ENCODE assay signal across 29 mouse cellular contexts in genomic region chrX:35919558-35919957, GRCm38 (mm10). TPM values are rescaled to one million over a fixed set of nuclear protein-coding genes. Genes with fewer than 3 reads are reported as not detected.
DNase-seq lines count a peak whose midpoint lies in the region; ATAC-seq and TF ChIP-seq lines count a peak whose summit lies in the region.
"Had no signal": no experiment of that assay in that cellular context is flagged by ENCODE, and none has a peak within 500 bp of the region (broad histone marks: within the 10 kb centered on the region; RNA-seq: fewer than 3 reads in every experiment).

No protein-coding gene starts in this region.

- ATAC-seq in heart, embryonic 14.5 days (ENCODE audit: insufficient number of reproducible peaks, insufficient read depth, low FRiP score, low read depth), result no peak
- ATAC-seq: forebrain, embryonic 15.5 days; hindbrain, embryonic 16.5 days had no signal

- no peak overlapping the region for H3K4me2 ChIP-seq in heart, embryonic 14.5 days (ENCODE audit: low read length)
- H3K4me2 ChIP-seq: embryonic facial prominence, embryonic 15.5 days; forebrain, embryonic 15.5 days; kidney, embryonic 15.5 days; liver, embryonic 15.5 days; lung, embryonic 14.5 days had no signal

- no peak for DNase-seq in heart, embryonic 10.5 days (ENCODE audit: low spot score)
- peak; percentile 18 for DNase-seq in 3134 (ENCODE audit: extremely low read depth, insufficient read length, low spot score)
- DNase-seq in fibroblast of lung, adult 2 months (ENCODE audit: low read depth), result peak; percentile 27
- DNase-seq in layer of hippocampus, adult 11-12 months (ENCODE audit: low spot score), result no peak
- DNase-seq in natural killer cell, adult 2 months (ENCODE audit: low spot score in 2 of 2), result no peak
- DNase-seq: adrenal gland, postnatal 25 days; cerebellum, adult 18-20 months; cerebellum, postnatal 10 days; gastrocnemius, postnatal 10 days; heart, postnatal 10 days; kidney, adult 18-20 months; kidney, postnatal 25 days; left cerebral cortex, postnatal 4 days; lung, embryonic 14.5 days; lung, postnatal 14 days; midbrain, embryonic 14.5 days; right cerebral cortex, adult 18-20 months; thymus, adult 2 months; thymus, postnatal 36 days had no signal

- H3K79me2 ChIP-seq in C2C12 (ENCODE audit: control insufficient read depth, insufficient read depth), result no peaks in the 10 kb centered on the region

- no peaks in the 10 kb centered on the region for H3K4me1 ChIP-seq in heart, embryonic 14.5 days (ENCODE audit: control insufficient read depth in 2 of 2, insufficient read depth in 2 of 2, low read length in 2 of 2)
- no peaks in the 10 kb centered on the region for H3K4me1 ChIP-seq in heart, embryonic 10.5 days
- H3K4me1 ChIP-seq: embryonic facial prominence, embryonic 15.5 days; forebrain, embryonic 15.5 days; hindbrain, embryonic 10.5 days; kidney, embryonic 15.5 days; liver, embryonic 15.5 days had no signal

- H3K27me3 ChIP-seq in heart, embryonic 14.5 days (ENCODE audit: control insufficient read depth, insufficient read depth, low read length), result no peaks in the 10 kb centered on the region
- no peaks in the 10 kb centered on the region for H3K27me3 ChIP-seq in heart, embryonic 10.5 days (ENCODE audit: insufficient read depth, poor library complexity, severe bottlenecking)
- no peaks in the 10 kb centered on the region for H3K27me3 ChIP-seq in C2C12 (ENCODE audit: control insufficient read depth, insufficient read depth, insufficient read length)
- H3K27me3 ChIP-seq: embryonic facial prominence, embryonic 15.5 days; forebrain, embryonic 15.5 days; kidney, embryonic 15.5 days; liver, embryonic 15.5 days had no signal

- H3K4me3 ChIP-seq in heart, embryonic 14.5 days (ENCODE audit: control insufficient read depth in 1 of 2, insufficient read depth in 1 of 2, low read depth in 1 of 2, low read length in 2 of 2), result no peak overlapping the region
- no peak overlapping the region for H3K4me3 ChIP-seq in heart, embryonic 10.5 days
- no peak overlapping the region for H3K4me3 ChIP-seq in C2C12 (ENCODE audit: insufficient read depth, poor library complexity, severe bottlenecking)
- H3K4me3 ChIP-seq: embryonic facial prominence, embryonic 15.5 days; forebrain, embryonic 15.5 days; hindbrain, embryonic 10.5 days; kidney, embryonic 15.5 days; layer of hippocampus, adult 2 months; liver, embryonic 15.5 days had no signal

- H3K36me3 ChIP-seq in heart, embryonic 14.5 days (ENCODE audit: control insufficient read depth, insufficient read depth, low read length), result no peaks in the 10 kb centered on the region
- H3K36me3 ChIP-seq in heart, embryonic 10.5 days, result no peaks in the 10 kb centered on the region
- H3K36me3 ChIP-seq in C2C12 (ENCODE audit: control insufficient read depth, insufficient read depth), result no peaks in the 10 kb centered on the region
- H3K36me3 ChIP-seq: embryonic facial prominence, embryonic 15.5 days; forebrain, embryonic 15.5 days; hindbrain, embryonic 10.5 days; kidney, embryonic 15.5 days; liver, embryonic 15.5 days had no signal

- H3K9ac ChIP-seq in heart, embryonic 14.5 days (ENCODE audit: low read length), result no peak overlapping the region
- H3K9ac ChIP-seq: embryonic facial prominence, embryonic 15.5 days; forebrain, embryonic 15.5 days; kidney, embryonic 15.5 days; liver, embryonic 15.5 days; lung, embryonic 14.5 days had no signal

- H3ac ChIP-seq in C2C12 (ENCODE audit: control insufficient read depth, insufficient read length, low read depth), result no peak overlapping the region

- no peak for TF ChIP-seq CTCF in C2C12 (IDR thresholded peaks at IDR 0.05; ENCODE audit: control insufficient read depth, insufficient read depth, insufficient read length)

- no peaks in the 10 kb centered on the region for H3K79me3 ChIP-seq in C2C12 (ENCODE audit: low read depth)

- WGBS in heart, embryonic 14.5 days, result 81% methylated on average over 2 of the region's 2 CpGs
- 80% methylated on average over 2 of the region's 2 CpGs for WGBS in heart, embryonic 10.5 days

- H3K9me3 ChIP-seq in heart, embryonic 14.5 days (ENCODE audit: control insufficient read depth, low read length), result no peaks in the 10 kb centered on the region
- H3K9me3 ChIP-seq in heart, embryonic 10.5 days, result no peaks in the 10 kb centered on the region
- H3K9me3 ChIP-seq: embryonic facial prominence, embryonic 15.5 days; forebrain, embryonic 15.5 days; hindbrain, embryonic 10.5 days; kidney, embryonic 15.5 days; liver, embryonic 15.5 days had no signal

- H3K27ac ChIP-seq in heart, embryonic 14.5 days (replicated peaks in 1 of 2; ENCODE audit: control insufficient read depth in 1 of 2, insufficient read depth in 1 of 2, low read depth in 2 of 2, low read length in 2 of 2), result peak overlapping the region; percentile 12 to 53; a peak in 2 of 4 replicates
- H3K27ac ChIP-seq in heart, embryonic 10.5 days, result no peak overlapping the region
- H3K27ac ChIP-seq: embryonic facial prominence, embryonic 15.5 days; forebrain, embryonic 15.5 days; hindbrain, embryonic 10.5 days; kidney, embryonic 15.5 days; liver, embryonic 15.5 days; stomach, postnatal 0 days had no signal

TF ChIP-seq in C2C12, 6 proteins besides CTCF, POLR2A, EP300 and RAD21:
- TF ChIP-seq MYOG (IDR thresholded peaks at IDR 0.05; ENCODE audit: control insufficient read depth, extremely low read depth, insufficient read length) (no peak), USF1 (IDR thresholded peaks at IDR 0.05; ENCODE audit: low read depth) (no peak), CEBPB (IDR thresholded peaks at IDR 0.05; ENCODE audit: low read depth) (peak; percentile 74), MYOD1 (IDR thresholded peaks at IDR 0.05; ENCODE audit: control insufficient read depth, insufficient read length, low read depth) (no peak), MAX (IDR thresholded peaks at IDR 0.05) (no peak)

RNA-seq across cellular contexts. Expression of gene Dock11, which starts 30.9 kb away (rescaled TPM):
- polyA plus RNA-seq in heart, embryonic 14.5 days (2014; fragmentation: Nextera tagmentation; extraction: Ambion mirVana), result 8.9 and 9.7 TPM in 2 replicates
- 10.0 and 13.1 TPM in 2 replicates for polyA plus RNA-seq in heart, embryonic 10.5 days (2016; fragmentation: Nextera tagmentation; extraction: Ambion mirVana)
- 2.2 TPM for polyA plus RNA-seq in C2C12 (2012; fragmentation: generic; extraction: Trizol)

Comparison
In these comparisons a context has a peak if more than half of its experiments do, and no peak if none do; other contexts are left out.
1. DNase-seq: peak in 3134 (single experiment) and fibroblast of lung, adult 2 months (single experiment); none in heart, embryonic 10.5 days (single experiment), layer of hippocampus, adult 11-12 months (single experiment) and natural killer cell, adult 2 months (0 of 2).